In the genomic region with DNA sequence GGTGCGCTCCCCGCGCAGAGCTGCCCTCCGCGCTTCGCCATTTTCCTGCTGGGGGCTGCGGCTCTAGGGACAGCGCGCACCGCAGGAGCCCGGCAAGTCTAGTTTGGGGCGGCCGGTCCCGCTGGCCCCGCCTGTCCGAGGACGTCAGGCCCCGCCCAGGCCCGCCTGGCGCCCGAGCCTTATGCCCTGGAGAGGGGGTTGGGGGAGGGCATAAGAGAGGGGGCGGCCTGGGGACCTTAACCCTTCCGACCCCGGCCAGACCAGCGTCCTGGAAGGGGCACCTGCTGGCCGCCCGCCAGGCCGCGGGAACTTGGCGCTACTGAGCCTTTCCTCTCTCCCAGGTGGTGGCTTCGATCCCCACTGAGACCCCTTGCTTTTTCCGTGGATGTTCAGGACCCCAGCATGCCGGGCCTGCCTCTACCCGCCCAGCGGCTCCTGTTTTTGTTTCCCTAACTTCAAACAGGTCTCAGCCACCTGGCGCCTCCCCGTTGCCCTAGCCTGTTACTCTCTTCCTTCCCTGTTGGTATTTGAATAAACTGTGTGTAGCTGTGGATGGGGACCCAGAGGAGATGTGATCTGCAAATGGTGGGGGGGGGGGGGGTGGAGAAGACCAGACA, we compare ENCODE assay signal across 8 mouse cellular contexts. TPM values are rescaled to one million over a fixed set of nuclear protein-coding genes. Genes with fewer than 3 reads are reported as not detected.
DNase-seq lines count a peak whose midpoint lies in the region; ATAC-seq and TF ChIP-seq lines count a peak whose summit lies in the region.
"Had no signal": no experiment of that assay in that cellular context is flagged by ENCODE, and none has a peak within 500 bp of the region (broad histone marks: within the 10 kb centered on the region; RNA-seq: fewer than 3 reads in every experiment).

TSS of gene Lama5 (minus strand) at position 98 of the 617 bp plus-strand sequence.

- WGBS in hindbrain, embryonic 16.5 days, result 0% methylated on average over 25 of the region's 37 CpGs
- under 1% methylated on average over 34 of the region's 37 CpGs for WGBS in liver, embryonic 11.5 days

- peaks cover 43% of the 10 kb centered on the region for H3K79me2 ChIP-seq in myocyte (ENCODE audit: control insufficient read depth, insufficient read depth)

- TF ChIP-seq POLR2A in myocyte (IDR thresholded peaks at IDR 0.05; ENCODE audit: insufficient read length, low read depth), result peak; percentile 66

- peak within 1 kb of the TSS; percentile 50 for H3ac ChIP-seq in myocyte (ENCODE audit: control insufficient read depth, insufficient read length)

- peak; percentile 88 for DNase-seq in R1 (ENCODE audit: low read depth, low spot score)
- DNase-seq in cerebellum, adult 18-20 months, result peak; percentile 28 to 48
- peak; percentile 59 for DNase-seq in gastrocnemius, postnatal 10 days
- DNase-seq in liver, embryonic 11.5 days (ENCODE audit: low spot score), result peak; percentile 63

- no peak within 1 kb of the TSS for H3K27ac ChIP-seq in hindbrain, embryonic 16.5 days (ENCODE audit: low read depth, low read length)
- peak within 1 kb of the TSS; percentile 32; the same call in 1 of the 2 replicates for H3K27ac ChIP-seq in liver, embryonic 11.5 days (ENCODE audit: low read depth, low read length)
- H3K27ac ChIP-seq: macrophage had no signal

- no peaks in the 10 kb centered on the region for H3K9me3 ChIP-seq in hindbrain, embryonic 16.5 days (ENCODE audit: control insufficient read depth, low read length)
- H3K9me3 ChIP-seq in liver, embryonic 11.5 days (ENCODE audit: control insufficient read depth, low read length), result no peaks in the 10 kb centered on the region

- peak within 1 kb of the TSS; percentile 66 for H3K4me3 ChIP-seq in hindbrain, embryonic 16.5 days (ENCODE audit: low read length)
- H3K4me3 ChIP-seq in liver, embryonic 11.5 days (ENCODE audit: low read depth, low read length), result peak within 1 kb of the TSS; percentile 64
- peak within 1 kb of the TSS; percentile 85 for H3K4me3 ChIP-seq in myocyte

- H3K27me3 ChIP-seq in hindbrain, embryonic 16.5 days (replicated peaks; ENCODE audit: control insufficient read depth, insufficient read depth, low read length), result peaks cover 27% of the 10 kb centered on the region
- H3K27me3 ChIP-seq in liver, embryonic 11.5 days (replicated peaks; ENCODE audit: control insufficient read depth, insufficient read depth, low read length), result peaks cover 44% of the 10 kb centered on the region
- no peaks in the 10 kb centered on the region for H3K27me3 ChIP-seq in myocyte (ENCODE audit: control insufficient read depth, insufficient read depth, insufficient read length)

- H3K4me2 ChIP-seq in hindbrain, embryonic 16.5 days (ENCODE audit: low read length), result peak within 1 kb of the TSS; percentile 100
- H3K4me2 ChIP-seq in liver, embryonic 11.5 days, result peak within 1 kb of the TSS; percentile 97
- peak within 1 kb of the TSS; percentile 88 for H3K4me2 ChIP-seq in myocyte (ENCODE audit: low read depth)

- H3K9ac ChIP-seq in hindbrain, embryonic 16.5 days (ENCODE audit: low read depth, low read length), result peak within 1 kb of the TSS; percentile 77
- H3K9ac ChIP-seq in liver, embryonic 11.5 days (ENCODE audit: low read depth, low read length), result peak within 1 kb of the TSS; percentile 50; the same call in 1 of the 2 replicates

- no peaks in the 10 kb centered on the region for H3K36me3 ChIP-seq in hindbrain, embryonic 16.5 days (ENCODE audit: control insufficient read depth, insufficient read depth, low read length)
- no peaks in the 10 kb centered on the region for H3K36me3 ChIP-seq in liver, embryonic 11.5 days (ENCODE audit: control insufficient read depth, insufficient read depth, low read length)
- H3K36me3 ChIP-seq in myocyte (ENCODE audit: control insufficient read depth, insufficient read depth), result no peaks in the 10 kb centered on the region

- ATAC-seq in hindbrain, embryonic 16.5 days, result peak; percentile 50
- ATAC-seq in liver, embryonic 11.5 days (replicated peaks; ENCODE audit: low FRiP score), result peak; percentile 71
- ATAC-seq in activated CD4-positive, CD25-positive, alpha-beta regulatory T cell, adult 4 months, result no peak

- H3K4me1 ChIP-seq in hindbrain, embryonic 16.5 days (ENCODE audit: control insufficient read depth, insufficient read depth, low read depth, low read length), result peaks cover 34% of the 10 kb centered on the region
- H3K4me1 ChIP-seq in liver, embryonic 11.5 days (replicated peaks; ENCODE audit: control insufficient read depth, insufficient read depth, low read length), result peaks cover 18% of the 10 kb centered on the region

TF ChIP-seq in myocyte, 11 proteins besides CTCF, POLR2A, EP300 and RAD21:
- no peak for TF ChIP-seq SRF (IDR thresholded peaks at IDR 0.05; ENCODE audit: control insufficient read depth, insufficient read length, low read depth)
- peak; percentile 61 for TF ChIP-seq POLR2AphosphoS2 (IDR thresholded peaks at IDR 0.05; ENCODE audit: insufficient read length, low read depth)
- no peak for TF ChIP-seq MYOG (IDR thresholded peaks at IDR 0.05; ENCODE audit: control insufficient read depth in 1 of 3, insufficient read depth in 1 of 3, insufficient read length in 2 of 3, low read depth in 2 of 3)

RNA-seq across cellular contexts. Expression of gene Lama5, which starts in this region (rescaled TPM):
- total RNA-seq in gastrocnemius, postnatal 10 days (2021), result 10 to 100 TPM; 22.5 to 25.9 TPM
- polyA plus RNA-seq in hindbrain, embryonic 16.5 days (2015; fragmentation: Nextera tagmentation; extraction: Ambion mirVana), result 2.2 and 3.5 TPM in 2 replicates
- polyA plus RNA-seq in liver, embryonic 11.5 days (2014; fragmentation: Nextera tagmentation; extraction: Ambion mirVana), result 10.7 and 15.5 TPM in 2 replicates
- 80.8 TPM for polyA plus RNA-seq in myocyte (2012; fragmentation: generic; extraction: Trizol)
- polyA plus RNA-seq in activated CD4-positive, CD25-positive, alpha-beta regulatory T cell, adult 4 months (2017; shearing (Covaris generic)), result under 1 TPM; 0.28 to 0.59 TPM
- polyA plus RNA-seq: macrophage had no signal

Comparison
In these comparisons a context has a peak if more than half of its experiments do, and no peak if none do; other contexts are left out.
1. DNase-seq: peak in every context shown above with its lines; median percentile 88 in R1; 63 in liver, embryonic 11.5 days; 59 in gastrocnemius, postnatal 10 days; 38 in cerebellum, adult 18-20 months.